8 mouse cellular contexts compared by ENCODE assay signal in genomic region chr5:112394779-112395443, GRCm38 (mm10). TPM values are rescaled to one million over a fixed set of nuclear protein-coding genes. Genes with fewer than 3 reads are reported as not detected.
A peak's percentile ranks its signal among the peaks of the same experiment; 100 is the strongest.
DNase-seq lines count a peak whose midpoint lies in the region; ATAC-seq and TF ChIP-seq lines count a peak whose summit lies in the region.

Gene Asphd2, minus strand, starts transcription at chr5:112394866.

- H3K4me2 ChIP-seq in forebrain, embryonic 15.5 days (replicated peaks) = peak within 1 kb of the TSS; percentile 76
- H3K4me2 ChIP-seq in midbrain, embryonic 14.5 days (ENCODE audit: low read length) = peak within 1 kb of the TSS; percentile 63
- H3K4me2 ChIP-seq in stomach, postnatal 0 days (replicated peaks; ENCODE audit: low read depth) = peak within 1 kb of the TSS; percentile 64

- H3K27me3 ChIP-seq in forebrain, embryonic 15.5 days = no peaks in the 10 kb centered on the region
- peaks cover 34% of the 10 kb centered on the region for H3K27me3 ChIP-seq in hindbrain, embryonic 10.5 days (ENCODE audit: insufficient read depth, poor library complexity, severe bottlenecking)
- no peaks in the 10 kb centered on the region for H3K27me3 ChIP-seq in midbrain, embryonic 14.5 days (ENCODE audit: control insufficient read depth, insufficient read depth, low read length)
- H3K27me3 ChIP-seq in stomach, postnatal 0 days (ENCODE audit: control insufficient read depth, insufficient read depth, low read length) = 0 out of 2 replicates have a peak, but pooled peaks cover 2% of the 10 kb centered on the region

- peak within 1 kb of the TSS; percentile 73 for H3K9ac ChIP-seq in forebrain, embryonic 15.5 days (replicated peaks)
- H3K9ac ChIP-seq in midbrain, embryonic 14.5 days (replicated peaks; ENCODE audit: low read length) = peak within 1 kb of the TSS; percentile 78
- H3K9ac ChIP-seq in stomach, postnatal 0 days (ENCODE audit: low read length) = peak within 1 kb of the TSS; percentile 56

- peak within 1 kb of the TSS; percentile 94 for H3K27ac ChIP-seq in forebrain, embryonic 15.5 days (replicated peaks)
- peak within 1 kb of the TSS; percentile 92 for H3K27ac ChIP-seq in hindbrain, embryonic 10.5 days
- peak within 1 kb of the TSS; percentile 85 for H3K27ac ChIP-seq in midbrain, embryonic 14.5 days (replicated peaks; ENCODE audit: low read depth, low read length)
- no peak within 1 kb of the TSS for H3K27ac ChIP-seq in stomach, postnatal 0 days (replicated peaks)

- peak; percentile 84 for ATAC-seq in forebrain, embryonic 15.5 days (replicated peaks)
- peak; percentile 90 for ATAC-seq in midbrain, embryonic 14.5 days (ENCODE audit: low FRiP score, low TSS enrichment)
- peak; percentile 82 for ATAC-seq in stomach, postnatal 0 days (ENCODE audit: low FRiP score, low TSS enrichment)

- WGBS in forebrain, embryonic 15.5 days = 1% methylated on average over 53 of the region's 67 CpGs
- under 1% methylated on average over 67 of the region's 67 CpGs for WGBS in hindbrain, embryonic 10.5 days
- under 1% methylated on average over 64 of the region's 67 CpGs for WGBS in midbrain, embryonic 14.5 days
- WGBS in stomach, postnatal 0 days = 3% methylated on average over 31 of the region's 67 CpGs

- DNase-seq in adrenal gland, postnatal 14 days = peak; percentile 63
- no peak for DNase-seq in adrenal gland, adult 8-10 months
- DNase-seq in cerebellum, adult 11-12 months = peak; percentile 80
- peak; percentile 90 for DNase-seq in hindbrain, embryonic 10.5 days (ENCODE audit: low spot score)
- DNase-seq in left cerebral cortex, adult 9 months (ENCODE audit: low spot score in 2 of 2) = peak; percentile 65 to 86
- peak; percentile 95 for DNase-seq in midbrain, embryonic 14.5 days
- DNase-seq in stomach, postnatal 0 days (ENCODE audit: low spot score) = peak; percentile 59

- peak; percentile 39; the same call in 1 of the 2 replicates for TF ChIP-seq CTCF in stomach, postnatal 0 days (IDR thresholded peaks at IDR 0.05; ENCODE audit: low read depth)

- peaks cover 12% of the 10 kb centered on the region; the same call in 1 of the 2 replicates for H3K36me3 ChIP-seq in forebrain, embryonic 15.5 days
- H3K36me3 ChIP-seq in hindbrain, embryonic 10.5 days = peaks cover 17% of the 10 kb centered on the region
- H3K36me3 ChIP-seq in midbrain, embryonic 14.5 days (ENCODE audit: control insufficient read depth, insufficient read depth, low read length) = peaks cover 15% of the 10 kb centered on the region; the same call in 1 of the 2 replicates
- H3K36me3 ChIP-seq in stomach, postnatal 0 days (ENCODE audit: control insufficient read depth, insufficient read depth, low read length) = no peaks in the 10 kb centered on the region

- H3K4me3 ChIP-seq in forebrain, embryonic 15.5 days = peak within 1 kb of the TSS; percentile 79
- H3K4me3 ChIP-seq in hindbrain, embryonic 10.5 days = peak within 1 kb of the TSS; percentile 68
- peak within 1 kb of the TSS; percentile 61 for H3K4me3 ChIP-seq in midbrain, embryonic 14.5 days (replicated peaks; ENCODE audit: low read depth, low read length)
- H3K4me3 ChIP-seq in stomach, postnatal 0 days (ENCODE audit: low read depth, low read length) = peak within 1 kb of the TSS; percentile 49

- H3K9me3 ChIP-seq in forebrain, embryonic 15.5 days = no peaks in the 10 kb centered on the region
- no peaks in the 10 kb centered on the region for H3K9me3 ChIP-seq in hindbrain, embryonic 10.5 days
- no peaks in the 10 kb centered on the region for H3K9me3 ChIP-seq in midbrain, embryonic 14.5 days (ENCODE audit: control insufficient read depth, low read length)
- no peaks in the 10 kb centered on the region for H3K9me3 ChIP-seq in stomach, postnatal 0 days (ENCODE audit: control insufficient read depth, low read length)

- TF ChIP-seq EP300 in stomach, postnatal 0 days (optimal IDR thresholded peaks at IDR 0.05) = no peak

- H3K4me1 ChIP-seq in forebrain, embryonic 15.5 days = peaks cover 49% of the 10 kb centered on the region
- peaks cover 35% of the 10 kb centered on the region for H3K4me1 ChIP-seq in hindbrain, embryonic 10.5 days (replicated peaks)
- H3K4me1 ChIP-seq in midbrain, embryonic 14.5 days (ENCODE audit: control insufficient read depth, insufficient read depth, low read length) = peaks cover 27% of the 10 kb centered on the region
- no peaks in the 10 kb centered on the region for H3K4me1 ChIP-seq in stomach, postnatal 0 days (replicated peaks; ENCODE audit: control insufficient read depth, insufficient read depth)

RNA-seq across cellular contexts. Expression of gene Asphd2, which starts in this region (rescaled TPM):
- 1.3 and 4.4 TPM in 2 replicates for total RNA-seq in adrenal gland, postnatal 14 days (2021)
- total RNA-seq in adrenal gland, adult 8-10 months (2022) = 1 to 10 TPM; 2.2 to 6.9 (median 3.5) TPM
- 81.7 and 91.9 TPM in 2 replicates for polyA plus RNA-seq in forebrain, embryonic 15.5 days (2015; fragmentation: Nextera tagmentation; extraction: Ambion mirVana)
- polyA plus RNA-seq in hindbrain, embryonic 10.5 days (2016; fragmentation: Nextera tagmentation; extraction: Ambion mirVana) = 19.3 and 24.8 TPM in 2 replicates
- polyA plus RNA-seq in midbrain, embryonic 14.5 days (2014; fragmentation: Nextera tagmentation; extraction: Ambion mirVana) = 91.5 and 103 TPM in 2 replicates
- 4.4 and 4.6 TPM in 2 replicates for polyA plus RNA-seq in stomach, postnatal 0 days (2015; fragmentation: Nextera tagmentation; extraction: Ambion mirVana)
